Mouse (Mus musculus) lung, embryonic 16.5 days (tissue): ENCODE data around the gene Psmd14. TPM values are rescaled to one million over a fixed set of nuclear protein-coding genes. Genes with fewer than 3 reads are reported as not detected.

ENCODE experiments used
- ATAC-seq: fragments of 200-750 bp; cut with Nextera tagmentation; 2 replicates; pipeline ENCODE4 v1.8.0; 2017; ENCODE audit warnings: low read depth, mild to moderate bottlenecking, moderate library complexity
- H3K27ac ChIP-seq: fragments of 300-500 bp; sonication (generic); 2 replicates; pipeline ENCODE4 v1.5.1; 2014; ENCODE audit warnings: mild to moderate bottlenecking, control low read depth, low read length
- H3K27me3 ChIP-seq: fragments of 300-500 bp; sonication (generic); 2 replicates; pipeline ENCODE4 v1.6.1; 2014; ENCODE audit warnings: low read depth, low read length, mixed read lengths; ENCODE audit not compliant: control insufficient read depth, insufficient read depth
- H3K36me3 ChIP-seq: fragments of 300-500 bp; sonication (generic); 2 replicates; pipeline ENCODE4 v1.6.1; 2014; ENCODE audit warnings: low read length; ENCODE audit not compliant: control insufficient read depth, insufficient read depth
- H3K4me1 ChIP-seq: fragments of 300-500 bp; sonication (generic); replicated peaks from 2 replicates; pipeline ENCODE4 v1.6.1; 2014; ENCODE audit warnings: low read length, mixed read lengths; ENCODE audit not compliant: control insufficient read depth, insufficient read depth
- H3K4me2 ChIP-seq: fragments of 300-500 bp; sonication (generic); 2 replicates; pipeline ENCODE4 v1.6.1; 2014; ENCODE audit warnings: low read depth, low read length, control low read depth
- H3K4me3 ChIP-seq: fragments of 300-500 bp; sonication (generic); 2 replicates; pipeline ENCODE4 v1.5.1; 2014; ENCODE audit warnings: mild to moderate bottlenecking, low read length, control low read depth
- H3K9ac ChIP-seq: fragments of 300-500 bp; sonication (generic); 2 replicates; pipeline ENCODE4 v1.6.1; 2014; ENCODE audit warnings: low read length, control low read depth
- H3K9me3 ChIP-seq: fragments of 300-500 bp; sonication (generic); 2 replicates; pipeline ENCODE4 v1.6.1; 2016; ENCODE audit warnings: low read length; ENCODE audit not compliant: control insufficient read depth
- WGBS: fragments of 180-500 bp; shearing (Covaris S2); extraction: QIAGEN DNeasy Blood & Tissue Kit; methylation state at CpG from one replicate; pipeline ENCODE4 v1.1.7; 2014; 5-methylcytosine and 5-hydroxymethylcytosine counted together
- polyA plus RNA-seq: library from polyadenylated mRNA; unstranded; fragments of >200 nt; fragmentation: Nextera tagmentation; extraction: Ambion mirVana; gene quantifications from 2 replicates; pipeline ENCODE4 v1.2.1, GENCODE M21; 2015

The Psmd14 gene
- polyA plus RNA-seq, result 157 TPM in 2 replicates

DNA sequence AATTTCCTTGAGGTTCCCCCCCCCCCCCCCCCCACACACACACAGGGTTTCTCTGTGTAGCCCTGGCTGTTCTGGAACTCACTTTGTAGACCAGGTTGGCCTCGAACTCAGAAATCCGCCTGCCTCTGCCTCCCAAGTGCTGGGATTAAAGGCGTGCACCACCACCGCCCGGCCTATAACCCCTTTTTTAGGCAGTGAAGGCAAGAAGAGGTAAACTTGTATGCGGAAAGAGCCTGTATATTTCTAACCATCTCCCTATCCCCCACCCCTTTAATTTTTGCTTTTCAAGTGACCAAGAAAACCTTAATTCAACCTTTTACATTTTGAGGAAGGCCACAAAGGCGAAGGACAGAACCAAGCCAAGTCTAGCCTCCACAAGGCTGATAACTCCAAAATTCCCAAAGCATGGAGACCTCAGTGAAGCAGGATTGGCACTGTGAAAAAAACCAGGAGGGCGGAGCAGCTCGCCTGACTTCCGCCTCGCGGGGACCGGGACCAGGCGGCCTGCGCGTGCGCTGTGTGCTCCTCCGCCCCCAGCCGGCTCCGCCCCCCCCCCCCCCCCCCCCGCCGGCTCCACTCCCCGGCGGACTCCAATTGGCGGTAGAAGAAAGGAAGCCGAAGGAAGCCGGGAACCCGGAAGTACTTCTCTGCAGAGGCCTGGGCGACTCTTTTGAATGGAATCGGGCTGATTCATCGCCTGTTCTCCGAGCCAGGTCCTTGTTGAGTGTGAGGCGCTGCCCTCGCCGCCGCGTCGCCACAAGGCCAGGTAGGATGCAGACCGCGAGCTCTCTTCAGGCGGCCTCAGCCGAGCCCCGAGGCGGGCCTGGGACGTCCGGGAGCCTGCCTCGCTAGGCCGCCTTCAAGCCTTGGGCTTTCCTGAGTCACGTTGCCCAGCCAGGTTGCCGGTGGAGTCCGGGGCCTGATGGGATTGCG is at the start of gene Psmd14:
Gene Psmd14, plus strand, starts transcription at position 587 of the 933 bp plus-strand sequence.
- Histone ChIP-seq H3K27me3 (no peaks in the 10 kb centered on the region), H3K9me3 (no peaks in the 10 kb centered on the region), H3K4me1 (peaks cover 4% of the 10 kb centered on the region; the same call in 1 of the 2 replicates), H3K4me2 (peak within 1 kb of the TSS; percentile 76), H3K36me3 (0 out of 2 replicates have a peak, but pooled peaks cover 2% of the 10 kb centered on the region), H3K9ac (peak within 1 kb of the TSS; percentile 82), H3K27ac (peak within 1 kb of the TSS; percentile 77), H3K4me3 (peak within 1 kb of the TSS; percentile 74)
- WGBS, result 5% methylated on average over 45 of the region's 52 CpGs
- ATAC-seq, result peak; percentile 96

GRCm38 (mm10) chr2:61662833-61663232 is 48.7 kb upstream of the Psmd14 start:
- Histone ChIP-seq H3K4me2 (no peak overlapping the region), H3K36me3 (no peaks in the 10 kb centered on the region), H3K4me1 (no peaks in the 10 kb centered on the region), H3K27me3 (no peaks in the 10 kb centered on the region), H3K4me3 (no peak overlapping the region), H3K9me3 (no peaks in the 10 kb centered on the region), H3K9ac (no peak overlapping the region), H3K27ac (no peak overlapping the region)
- ATAC-seq, result no peak; the same call in 1 of the 2 replicates
- WGBS, result 59% methylated on average over 10 of the region's 10 CpGs

- ATAC-seq, result no peak
- Histone ChIP-seq H3K4me2 (no peak overlapping the region), H3K4me1 (no peaks in the 10 kb centered on the region), H3K27me3 (no peaks in the 10 kb centered on the region), H3K9me3 (no peaks in the 10 kb centered on the region), H3K36me3 (no peaks in the 10 kb centered on the region), H3K4me3 (no peak overlapping the region), H3K9ac (no peak overlapping the region), H3K27ac (no peak overlapping the region)
- WGBS, result 64% methylated on average over 10 of the region's 10 CpGs
Observed at GRCm38 (mm10) chr2:61663573-61664241, 47.8 kb upstream of the Psmd14 start.

GRCm38 (mm10) chr2:61667420-61667819 is 44.1 kb upstream of the Psmd14 start:
- no peak for ATAC-seq
- H3K36me3 ChIP-seq, result no peaks in the 10 kb centered on the region
- no peak overlapping the region for H3K4me3 ChIP-seq
- H3K9ac ChIP-seq, result no peak overlapping the region
- H3K27me3 ChIP-seq, result no peaks in the 10 kb centered on the region
- no peaks in the 10 kb centered on the region for H3K9me3 ChIP-seq
- H3K4me1 ChIP-seq, result no peaks in the 10 kb centered on the region
- no peak overlapping the region for H3K4me2 ChIP-seq
- WGBS, result 83% methylated on average over 7 of the region's 7 CpGs
- H3K27ac ChIP-seq, result no peak overlapping the region

GRCm38 (mm10) chr2:61668260-61668659 is 43.2 kb upstream of the Psmd14 start:
- no peak overlapping the region for H3K4me3 ChIP-seq
- no peaks in the 10 kb centered on the region for H3K27me3 ChIP-seq
- no peak overlapping the region for H3K9ac ChIP-seq
- no peaks in the 10 kb centered on the region for H3K36me3 ChIP-seq
- H3K9me3 ChIP-seq, result no peaks in the 10 kb centered on the region
- ATAC-seq, result no peak
- H3K27ac ChIP-seq, result no peak overlapping the region
- no peak overlapping the region for H3K4me2 ChIP-seq
- no peaks in the 10 kb centered on the region for H3K4me1 ChIP-seq
- 34% methylated on average over 4 of the region's 4 CpGs for WGBS

GRCm38 (mm10) chr2:61674555-61674954 is 36.9 kb upstream of the Psmd14 start:
- Histone ChIP-seq H3K4me1 (no peaks in the 10 kb centered on the region), H3K36me3 (no peaks in the 10 kb centered on the region), H3K4me2 (no peak overlapping the region), H3K9ac (no peak overlapping the region), H3K9me3 (no peaks in the 10 kb centered on the region), H3K4me3 (no peak overlapping the region), H3K27me3 (no peaks in the 10 kb centered on the region), H3K27ac (no peak overlapping the region)
- 84% methylated on average over 3 of the region's 3 CpGs for WGBS
- ATAC-seq, result no peak

GRCm38 (mm10) chr2:61681572-61681971 is 29.9 kb upstream of the Psmd14 start:
- H3K4me3 ChIP-seq, result no peak overlapping the region

GRCm38 (mm10) chr2:61686533-61686932 is 25.0 kb upstream of the Psmd14 start:
- no peak overlapping the region for H3K4me2 ChIP-seq
- 67% methylated on average over 1 of the region's 1 CpGs for WGBS
- H3K9ac ChIP-seq, result no peak overlapping the region
- no peaks in the 10 kb centered on the region for H3K36me3 ChIP-seq
- H3K27me3 ChIP-seq, result no peaks in the 10 kb centered on the region
- ATAC-seq, result no peak
- H3K4me1 ChIP-seq, result no peaks in the 10 kb centered on the region
- no peak overlapping the region for H3K4me3 ChIP-seq
- no peaks in the 10 kb centered on the region for H3K9me3 ChIP-seq
- no peak overlapping the region for H3K27ac ChIP-seq

More at GRCm38 (mm10) chr2:61681572-61681971, 29.9 kb upstream of the Psmd14 start:
- Histone ChIP-seq H3K9ac (no peak overlapping the region), H3K9me3 (no peaks in the 10 kb centered on the region), H3K27me3 (no peaks in the 10 kb centered on the region), H3K4me2 (no peak overlapping the region), H3K36me3 (no peaks in the 10 kb centered on the region), H3K27ac (no peak overlapping the region), H3K4me1 (no peaks in the 10 kb centered on the region)
- 69% methylated on average over 1 of the region's 1 CpGs for WGBS
- ATAC-seq, result no peak

DNA sequence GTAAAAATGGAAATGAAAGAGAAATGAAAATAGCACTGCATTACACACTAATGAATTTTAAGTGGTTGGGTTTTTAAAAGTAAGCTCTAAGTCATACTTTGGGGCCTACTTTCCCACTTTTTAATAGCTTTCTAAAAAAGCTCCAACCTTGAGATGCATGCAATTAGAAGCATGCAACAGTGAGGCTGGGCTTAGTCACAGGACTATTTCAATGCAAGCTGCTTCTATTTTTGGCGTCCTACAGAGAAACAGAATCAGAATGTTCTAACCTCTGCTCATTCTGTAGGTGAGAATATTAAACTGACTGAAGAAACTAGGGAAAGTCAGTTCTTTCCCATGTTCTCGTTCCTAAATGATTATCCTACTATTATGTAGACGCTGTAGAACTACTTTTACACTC is 22.4 kb upstream of the Psmd14 start:
- whole genome bisulfite sequencing, result 76% methylated on average over 3 of the region's 3 CpGs
- Histone ChIP-seq H3K27ac (no peak overlapping the region), H3K9ac (no peak overlapping the region), H3K4me2 (no peak overlapping the region), H3K36me3 (no peaks in the 10 kb centered on the region), H3K4me3 (no peak overlapping the region), H3K9me3 (no peaks in the 10 kb centered on the region), H3K4me1 (no peaks in the 10 kb centered on the region), H3K27me3 (no peaks in the 10 kb centered on the region)
- ATAC-seq, result no peak
